Mouse (Mus musculus): Measurements from ENCODE around the gene Slc25a33.

GRCm38 (mm10) chr4:149721163-149721562, 52.9 kb downstream of the Slc25a33 start:
- TF ChIP-seq CTCF (IDR thresholded peaks at IDR 0.05; ENCODE audit: insufficient read depth, low read depth, low read length) (no peak), POLR2A (IDR thresholded peaks at IDR 0.05; ENCODE audit: insufficient read depth, low read depth, low read length) (no peak)
